Mouse (Mus musculus) spleen, postnatal 4 days (tissue): ENCODE measurements around the gene Gm9125.
"Not testable (repeated sequence)": the region's sequence is repeated elsewhere in the genome, so short reads cannot be mapped to it uniquely, and the experiment has no call there.

Source experiments
- DNase-seq, 2 experiments: peaks; one replicate each; pipeline ENCODE4 v3.0.0; 2022; ENCODE audit warnings: low spot score in 2 of 2

The Gm9125 gene

DNA sequence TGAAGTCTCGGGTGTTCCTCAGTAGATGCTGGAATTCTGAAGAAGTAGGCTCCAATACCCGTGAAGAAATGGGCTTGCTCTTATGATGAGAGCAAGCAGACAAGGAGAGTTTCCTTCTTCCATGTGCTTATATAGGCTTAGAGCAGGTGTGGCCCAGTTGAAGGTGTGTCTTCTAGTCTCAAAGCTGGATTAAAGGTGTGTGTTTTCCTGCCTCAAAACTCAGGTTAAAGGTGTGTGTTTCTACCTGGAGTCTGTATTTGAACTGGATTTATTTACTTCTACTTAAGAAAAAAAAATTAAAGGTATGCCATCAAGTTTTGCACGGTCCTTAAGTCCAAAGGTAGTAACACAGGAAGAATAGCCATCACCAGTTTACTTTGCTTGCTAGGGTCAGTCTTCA lies at the start of gene Gm9125:
Gene Gm9125 (minus strand): TSS at position 101 of the 400 bp plus-strand sequence.
- not testable (repeated sequence) for DNase-seq

DNA sequence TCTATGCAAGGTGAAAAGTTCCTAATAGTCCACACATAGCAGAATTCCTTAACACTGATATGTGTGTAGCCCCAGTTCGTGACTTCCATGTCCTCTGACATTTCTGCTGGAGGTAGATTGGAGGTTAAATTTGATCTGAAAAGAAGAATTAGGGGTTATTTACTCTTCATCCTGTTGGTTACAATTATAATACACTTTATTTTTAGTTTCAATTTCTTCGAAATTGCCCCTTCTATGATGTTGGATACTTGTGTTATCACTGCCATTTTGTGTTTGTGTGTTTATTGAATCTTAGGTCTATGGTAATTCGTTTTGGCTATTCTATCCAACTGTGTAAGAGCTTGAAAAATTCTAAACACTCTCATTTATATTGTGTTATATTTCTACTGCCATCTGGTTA lies 17.9 kb upstream of the Gm9125 start, which contains the start of gene Gm10697:
Gene Gm10697 (minus strand): TSS at position 101 of the 400 bp plus-strand sequence.
- not testable (repeated sequence) for DNase-seq

DNA sequence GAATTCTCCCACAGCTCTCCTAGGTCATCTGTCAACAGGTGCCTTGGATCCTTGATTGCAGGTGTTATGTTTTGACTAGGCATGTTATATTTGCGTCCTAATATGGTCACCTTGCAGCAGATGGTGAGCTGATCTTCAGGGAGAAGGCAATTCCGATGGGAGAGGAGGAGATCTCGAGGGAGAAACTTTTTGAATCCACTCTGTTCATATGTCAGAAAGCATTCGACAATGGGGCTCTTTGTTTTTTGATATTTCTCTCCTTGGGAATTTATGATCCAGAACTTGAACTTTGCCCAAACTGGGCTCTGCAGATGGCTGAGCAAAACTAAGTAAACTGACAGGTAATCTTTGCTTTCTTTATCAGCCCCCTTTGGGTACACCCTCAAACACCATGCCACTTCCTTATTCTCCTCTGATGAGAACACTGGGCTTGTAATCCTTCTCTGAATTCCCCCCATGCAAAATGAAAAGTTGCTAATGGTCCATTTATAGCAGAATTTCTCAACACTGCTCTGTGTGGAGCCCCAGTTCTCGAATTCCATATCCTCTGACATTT lies 5.0 kb downstream of the Gm9125 start:
- DNase-seq = not testable (repeated sequence)

DNA sequence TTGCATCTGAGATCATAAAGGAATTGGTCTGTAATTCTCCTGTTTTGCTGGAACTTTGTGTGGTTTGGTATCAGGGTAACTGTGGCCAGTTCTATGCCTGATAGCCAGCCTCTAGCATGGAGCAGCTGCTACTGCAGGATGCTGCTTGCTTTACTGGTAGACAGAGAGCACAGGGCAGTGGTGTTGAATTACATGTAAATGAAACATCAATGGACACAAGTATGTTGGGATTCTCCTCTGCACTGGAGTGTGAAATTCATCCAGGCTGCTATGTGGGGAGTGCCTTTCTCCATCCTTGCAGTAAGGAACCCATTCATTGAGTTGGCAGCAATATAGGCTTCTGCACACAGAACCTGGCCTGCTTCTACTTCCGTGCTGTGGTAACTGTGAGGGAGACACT lies 16.4 kb downstream of the Gm9125 start:
- DNase-seq = not testable (repeated sequence)

DNA sequence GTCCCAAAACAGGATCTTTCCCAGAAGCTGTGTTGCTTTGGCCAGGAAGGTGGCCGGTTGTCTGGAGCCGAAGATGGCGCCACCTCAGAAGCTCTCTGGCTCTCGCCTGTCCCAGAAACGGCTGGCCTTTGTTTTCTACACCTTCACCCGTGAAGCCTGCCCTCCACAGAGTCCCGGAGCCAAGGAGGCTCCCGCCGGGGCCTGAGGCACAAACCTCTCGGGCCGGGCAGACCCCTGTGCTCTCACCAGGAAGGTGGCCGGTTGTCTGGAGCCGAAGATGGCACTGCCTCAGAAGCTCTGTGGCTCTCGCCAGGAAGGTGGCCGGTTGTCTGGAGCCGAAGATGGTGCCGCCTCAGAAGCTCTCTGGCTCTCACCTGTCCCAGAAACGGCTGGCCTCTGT lies 20.3 kb downstream of the Gm9125 start:
- not testable (repeated sequence) for DNase-seq
